Mouse (Mus musculus) heart, embryonic 16.5 days (tissue): ENCODE results near the gene Lgi4. TPM values are rescaled to one million over a fixed set of nuclear protein-coding genes. Genes with fewer than 3 reads are reported as not detected.

Source experiments
- ATAC-seq: fragments of 200-750 bp; cut with Nextera tagmentation; replicated peaks from 2 replicates; pipeline ENCODE4 v1.8.0; 2017; ENCODE audit warnings: moderate number of reproducible peaks; ENCODE audit not compliant: insufficient read depth, low FRiP score; ENCODE audit errors: extremely low read depth
- H3K27ac ChIP-seq: fragments of 300-500 bp; sonication (generic); 2 replicates; pipeline ENCODE4 v1.5.1; 2014; ENCODE audit warnings: mild to moderate bottlenecking, low read length, control low read depth, moderate library complexity
- H3K27me3 ChIP-seq: fragments of 300-500 bp; sonication (generic); 2 replicates; pipeline ENCODE4 v1.6.1; 2014; ENCODE audit warnings: low read length, mixed read lengths; ENCODE audit not compliant: control insufficient read depth, insufficient read depth
- H3K36me3 ChIP-seq: fragments of 300-500 bp; sonication (generic); 2 replicates; pipeline ENCODE4 v1.6.1; 2014; ENCODE audit not compliant: control insufficient read depth, insufficient read depth
- H3K4me1 ChIP-seq: fragments of 300-500 bp; sonication (generic); 2 replicates; pipeline ENCODE4 v1.6.1; 2014; ENCODE audit warnings: low read length, mixed read lengths; ENCODE audit not compliant: control insufficient read depth, insufficient read depth
- H3K4me2 ChIP-seq: fragments of 300-500 bp; sonication (generic); 2 replicates; pipeline ENCODE4 v1.6.1; 2014; ENCODE audit warnings: low read depth, mild to moderate bottlenecking, control low read depth, low read length
- H3K4me3 ChIP-seq: fragments of 300-500 bp; sonication (generic); 2 replicates; pipeline ENCODE4 v1.5.1; 2014; ENCODE audit warnings: mild to moderate bottlenecking, control low read depth, low read length
- H3K9ac ChIP-seq: fragments of 300-500 bp; sonication (generic); 2 replicates; pipeline ENCODE4 v1.6.1; 2014; ENCODE audit warnings: low read length, control low read depth
- H3K9me3 ChIP-seq: fragments of 300-500 bp; sonication (generic); replicated peaks from 2 replicates; pipeline ENCODE4 v1.6.1; 2016; ENCODE audit warnings: low read length; ENCODE audit not compliant: control insufficient read depth
- WGBS: fragments of 180-500 bp; shearing (Covaris S2); extraction: QIAGEN DNeasy Blood & Tissue Kit; methylation state at CpG from one replicate; pipeline ENCODE4 v1.1.7; 2014; 5-methylcytosine and 5-hydroxymethylcytosine counted together
- polyA plus RNA-seq: library from polyadenylated mRNA; unstranded; fragments of >200 nt; fragmentation: Nextera tagmentation; extraction: Ambion mirVana; gene quantifications from 2 replicates; pipeline ENCODE4 v1.2.1, GENCODE M21; 2015

Gene Lgi4
- polyA plus RNA-seq, 1 experiment from 2014 or later = 0.09 TPM

GRCm38 (mm10) chr7:31055354-31055824, 3.8 kb upstream of the Lgi4 start:
- H3K27me3 ChIP-seq = peaks cover 20% of the 10 kb centered on the region
- peak; percentile 90 for ATAC-seq
- H3K9me3 ChIP-seq = no peaks in the 10 kb centered on the region
- peaks cover 38% of the 10 kb centered on the region for H3K4me1 ChIP-seq
- no peaks in the 10 kb centered on the region for H3K36me3 ChIP-seq
- peak overlapping the region; percentile 84 for H3K9ac ChIP-seq
- WGBS = 6% methylated on average over 10 of the region's 10 CpGs
- H3K4me2 ChIP-seq = peak overlapping the region; percentile 76
- peak overlapping the region; percentile 57 for H3K4me3 ChIP-seq
- H3K27ac ChIP-seq = peak overlapping the region; percentile 98

DNA sequence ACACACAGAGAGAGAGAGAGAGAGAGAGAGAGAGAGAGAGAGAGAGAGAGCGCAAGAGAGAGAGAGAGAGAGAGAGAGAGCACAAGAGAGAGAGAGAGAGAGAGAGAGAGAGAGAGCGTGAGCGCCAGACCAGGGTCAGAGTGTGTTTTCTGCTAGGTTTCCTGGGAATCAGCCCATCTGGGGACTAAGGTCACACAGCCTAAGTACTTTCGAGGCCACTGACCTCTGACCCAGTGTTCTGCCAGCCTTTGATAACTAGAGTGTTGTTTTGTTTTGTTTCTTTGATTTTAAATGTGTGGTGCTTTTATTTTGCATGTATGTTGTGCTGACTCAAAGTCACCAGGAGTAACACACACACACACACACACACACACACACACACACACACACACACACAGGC, 3.3 kb upstream of the Lgi4 start:
- Histone ChIP-seq H3K27me3 (peaks cover 16% of the 10 kb centered on the region), H3K4me3 (no peak overlapping the region), H3K36me3 (no peaks in the 10 kb centered on the region), H3K4me2 (peak overlapping the region; percentile 3; the same call in 1 of the 2 replicates), H3K9me3 (no peaks in the 10 kb centered on the region), H3K27ac (peak overlapping the region; percentile 98), H3K4me1 (peaks cover 36% of the 10 kb centered on the region), H3K9ac (peak overlapping the region; percentile 6; the same call in 1 of the 2 replicates)
- 10% methylated on average over 3 of the region's 4 CpGs for WGBS
- ATAC-seq = no peak

DNA sequence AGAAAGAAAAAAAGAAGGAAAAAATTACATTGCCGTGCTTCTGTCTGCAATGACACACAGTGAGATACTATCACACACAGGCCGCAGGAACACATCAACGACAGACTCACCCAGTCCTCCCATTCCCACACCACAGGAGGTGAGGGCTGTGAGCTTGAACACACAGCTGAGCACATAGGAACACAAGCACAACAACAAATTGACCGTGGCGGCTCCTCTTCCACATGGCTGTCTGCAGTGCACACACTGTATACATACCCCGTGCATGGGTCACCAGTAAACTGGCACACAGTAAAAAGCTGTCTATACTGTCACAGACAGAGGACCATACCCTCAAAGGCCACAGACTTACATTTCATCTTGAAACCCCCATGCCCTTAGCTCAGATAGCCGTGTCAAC, 2.7 kb upstream of the Lgi4 start:
- H3K4me2 ChIP-seq = no peak overlapping the region
- H3K27me3 ChIP-seq = peaks cover 10% of the 10 kb centered on the region
- H3K4me3 ChIP-seq = no peak overlapping the region
- H3K27ac ChIP-seq = peak overlapping the region; percentile 98
- no peak overlapping the region for H3K9ac ChIP-seq
- no peak for ATAC-seq
- no peaks in the 10 kb centered on the region for H3K9me3 ChIP-seq
- H3K36me3 ChIP-seq = no peaks in the 10 kb centered on the region
- H3K4me1 ChIP-seq = peaks cover 30% of the 10 kb centered on the region
- WGBS = 72% methylated on average over 7 of the region's 7 CpGs

DNA sequence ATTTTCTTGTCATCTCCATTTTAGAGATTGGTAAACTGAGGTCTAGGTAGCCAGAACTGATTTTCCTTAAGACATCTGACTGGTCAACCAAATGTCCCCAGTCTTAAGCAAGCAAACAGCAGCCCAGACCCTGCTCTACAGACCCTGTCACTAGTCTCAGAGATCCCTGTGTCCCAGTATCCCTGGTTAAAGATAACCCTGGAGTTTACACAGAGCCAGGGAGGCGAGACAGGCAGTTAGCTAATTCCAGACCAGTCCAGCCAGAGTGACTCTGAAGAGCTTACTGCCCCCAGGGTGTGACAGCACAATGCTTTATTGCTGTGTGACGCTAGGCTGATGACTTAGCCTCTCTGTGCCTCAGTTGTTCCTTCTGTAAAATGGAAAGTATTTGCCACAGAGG, 2.1 kb upstream of the Lgi4 start, which contains the start of gene Fxyd1:
TSS of gene Fxyd1 (minus strand) at position 129 of the 400 bp plus-strand sequence.
- ATAC-seq = no peak
- Histone ChIP-seq H3K9ac (peak within 1 kb of the TSS; percentile 6; the same call in 1 of the 2 replicates), H3K4me2 (peak within 1 kb of the TSS; percentile 3; the same call in 1 of the 2 replicates)

DNA sequence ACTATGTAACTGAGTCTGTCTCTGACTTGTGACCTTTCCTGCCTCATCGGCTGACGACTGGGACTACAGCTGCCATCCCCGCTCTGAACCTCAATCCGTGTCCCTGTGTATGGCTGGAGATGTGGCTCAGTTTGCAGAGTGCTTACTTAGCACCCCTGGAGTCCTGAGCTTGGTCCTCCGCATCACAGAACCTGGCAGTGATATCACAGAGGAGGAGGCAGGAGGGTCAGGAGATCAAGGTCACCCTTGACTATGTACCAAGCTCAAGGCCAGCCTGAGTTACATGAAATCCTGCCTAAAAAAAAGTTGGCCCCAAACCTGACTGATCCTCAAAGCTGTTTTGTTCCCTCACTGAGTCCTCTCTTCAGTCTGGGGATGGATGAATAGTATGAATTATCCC, 1.4 kb upstream of the Lgi4 start:
- Histone ChIP-seq H3K27me3 (0 out of 2 replicates have a peak, but pooled peaks cover 2% of the 10 kb centered on the region), H3K9me3 (no peaks in the 10 kb centered on the region), H3K27ac (no peak overlapping the region), H3K4me2 (no peak overlapping the region), H3K36me3 (no peaks in the 10 kb centered on the region), H3K9ac (no peak overlapping the region), H3K4me1 (peaks cover 18% of the 10 kb centered on the region), H3K4me3 (no peak overlapping the region)
- WGBS = 69% methylated on average over 5 of the region's 5 CpGs
- no peak for ATAC-seq

More for the DNA sequence above, 2.1 kb upstream of the Lgi4 start, which contains the start of gene Fxyd1:
- peaks cover 5% of the 10 kb centered on the region; the same call in 1 of the 2 replicates for H3K27me3 ChIP-seq
- peaks cover 24% of the 10 kb centered on the region for H3K4me1 ChIP-seq
- H3K9me3 ChIP-seq = no peaks in the 10 kb centered on the region
- 80% methylated on average over 2 of the region's 2 CpGs for WGBS
- no peak within 1 kb of the TSS for H3K4me3 ChIP-seq
- H3K27ac ChIP-seq = peak within 1 kb of the TSS; percentile 98
- no peaks in the 10 kb centered on the region for H3K36me3 ChIP-seq

DNA sequence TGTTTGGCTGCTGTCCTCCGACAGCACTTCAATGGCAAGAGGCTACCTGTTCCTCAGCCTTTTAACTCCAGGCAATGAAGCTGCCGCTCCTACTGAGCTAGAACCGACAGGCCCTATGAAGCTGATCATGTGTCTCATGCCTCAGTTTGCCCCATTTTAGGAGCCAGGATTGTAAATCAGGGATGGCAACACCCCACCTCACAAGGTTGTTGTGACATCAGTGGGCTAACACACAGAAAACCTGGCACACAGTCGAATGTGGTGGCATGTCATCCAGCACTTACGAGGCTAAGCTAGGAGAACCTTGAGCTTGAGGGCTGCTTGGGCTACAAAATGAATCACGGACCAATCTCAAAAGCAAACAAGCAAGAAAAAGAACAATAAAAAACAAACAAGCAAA, 931 bp upstream of the Lgi4 start:
- Histone ChIP-seq H3K9ac (no peak overlapping the region), H3K4me1 (peaks cover 13% of the 10 kb centered on the region), H3K27ac (no peak overlapping the region), H3K36me3 (no peaks in the 10 kb centered on the region), H3K4me2 (no peak overlapping the region), H3K9me3 (no peaks in the 10 kb centered on the region), H3K4me3 (no peak overlapping the region), H3K27me3 (no peaks in the 10 kb centered on the region)
- ATAC-seq = no peak
- 85% methylated on average over 6 of the region's 6 CpGs for WGBS

- Histone ChIP-seq H3K4me2 (no peak overlapping the region), H3K27ac (no peak overlapping the region), H3K27me3 (no peaks in the 10 kb centered on the region), H3K36me3 (no peaks in the 10 kb centered on the region), H3K9me3 (no peaks in the 10 kb centered on the region), H3K4me1 (peaks cover 6% of the 10 kb centered on the region; the same call in 1 of the 2 replicates), H3K9ac (no peak overlapping the region), H3K4me3 (no peak overlapping the region)
- WGBS = 75% methylated on average over 11 of the region's 11 CpGs
- no peak for ATAC-seq
Measured at GRCm38 (mm10) chr7:31059919-31060620, 928 bp downstream of the Lgi4 start.

GRCm38 (mm10) chr7:31060621-31061010, 1.5 kb downstream of the Lgi4 start:
- Histone ChIP-seq H3K27me3 (no peaks in the 10 kb centered on the region), H3K4me3 (no peak overlapping the region), H3K9ac (no peak overlapping the region), H3K36me3 (no peaks in the 10 kb centered on the region), H3K4me2 (no peak overlapping the region), H3K9me3 (no peaks in the 10 kb centered on the region), H3K27ac (no peak overlapping the region), H3K4me1 (peaks cover 6% of the 10 kb centered on the region; the same call in 1 of the 2 replicates)
- ATAC-seq = no peak
- 87% methylated on average over 7 of the region's 7 CpGs for WGBS

DNA sequence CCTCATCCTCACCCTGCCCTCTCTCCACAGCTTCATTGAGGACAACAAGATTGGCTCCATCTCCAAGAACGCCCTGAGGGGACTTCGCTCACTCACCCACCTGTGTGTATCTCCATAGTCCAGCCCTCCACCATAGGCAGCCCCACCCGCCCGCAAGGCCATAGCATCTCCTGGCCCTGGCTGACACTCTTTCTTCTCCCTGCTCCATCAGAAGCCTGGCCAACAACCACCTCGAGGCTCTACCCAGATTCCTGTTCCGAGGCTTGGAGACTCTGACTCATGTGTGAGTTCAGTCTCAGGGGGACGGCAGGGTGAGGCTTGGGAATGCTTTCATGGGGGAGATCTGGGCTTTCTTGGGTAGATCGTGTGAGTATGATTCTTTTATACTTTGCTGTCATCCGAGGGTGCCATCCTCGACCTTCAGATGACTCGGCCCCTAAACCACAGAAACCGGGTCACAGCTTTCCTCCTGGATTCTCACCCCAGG, 4.0 kb downstream of the Lgi4 start:
- Histone ChIP-seq H3K36me3 (no peaks in the 10 kb centered on the region), H3K27ac (no peak overlapping the region), H3K4me1 (peaks cover 3% of the 10 kb centered on the region; the same call in 1 of the 2 replicates), H3K9me3 (no peaks in the 10 kb centered on the region), H3K4me2 (no peak overlapping the region), H3K4me3 (no peak overlapping the region), H3K27me3 (no peaks in the 10 kb centered on the region), H3K9ac (no peak overlapping the region)
- WGBS = 78% methylated on average over 12 of the region's 12 CpGs
- ATAC-seq = no peak
